Mouse (Mus musculus): ENCODE measurements at regions not wholly inside any gene's neighbourhood (a gene's known extent, or its start where the extent isn't known, plus 50 kb on each side); places are given as distances from the start of the nearest gene placed in this dataset.

DNA sequence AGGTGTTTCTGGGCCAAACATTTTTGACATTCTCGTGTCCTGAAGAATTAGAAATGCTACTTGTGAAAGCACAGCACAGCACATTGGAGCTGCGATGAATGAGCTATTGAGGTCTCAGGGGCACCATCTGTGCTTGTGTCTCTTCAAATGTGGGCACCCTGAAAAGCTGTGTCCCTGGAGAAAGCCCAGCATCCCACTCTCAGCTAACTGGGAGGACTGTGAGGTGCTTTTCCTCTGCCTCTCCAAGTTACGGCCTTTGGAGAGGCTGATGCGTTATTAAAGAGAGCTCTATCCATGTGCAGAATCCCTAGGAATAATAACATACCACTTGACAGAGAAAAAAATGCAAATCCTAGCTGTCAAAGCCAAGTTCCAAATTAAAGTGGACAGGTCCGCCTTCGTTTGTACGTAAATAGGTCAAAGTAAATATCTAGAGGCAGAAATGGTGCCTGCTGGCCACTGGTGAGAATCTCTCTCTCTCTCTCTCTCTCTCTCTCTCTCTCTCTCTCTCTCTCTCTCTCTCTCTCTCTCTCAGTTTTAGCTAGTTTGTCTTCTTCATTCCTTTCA is 397.3 kb upstream of the Mmadhc start:
- CTCF ChIA-PET: no interaction called here

DNA sequence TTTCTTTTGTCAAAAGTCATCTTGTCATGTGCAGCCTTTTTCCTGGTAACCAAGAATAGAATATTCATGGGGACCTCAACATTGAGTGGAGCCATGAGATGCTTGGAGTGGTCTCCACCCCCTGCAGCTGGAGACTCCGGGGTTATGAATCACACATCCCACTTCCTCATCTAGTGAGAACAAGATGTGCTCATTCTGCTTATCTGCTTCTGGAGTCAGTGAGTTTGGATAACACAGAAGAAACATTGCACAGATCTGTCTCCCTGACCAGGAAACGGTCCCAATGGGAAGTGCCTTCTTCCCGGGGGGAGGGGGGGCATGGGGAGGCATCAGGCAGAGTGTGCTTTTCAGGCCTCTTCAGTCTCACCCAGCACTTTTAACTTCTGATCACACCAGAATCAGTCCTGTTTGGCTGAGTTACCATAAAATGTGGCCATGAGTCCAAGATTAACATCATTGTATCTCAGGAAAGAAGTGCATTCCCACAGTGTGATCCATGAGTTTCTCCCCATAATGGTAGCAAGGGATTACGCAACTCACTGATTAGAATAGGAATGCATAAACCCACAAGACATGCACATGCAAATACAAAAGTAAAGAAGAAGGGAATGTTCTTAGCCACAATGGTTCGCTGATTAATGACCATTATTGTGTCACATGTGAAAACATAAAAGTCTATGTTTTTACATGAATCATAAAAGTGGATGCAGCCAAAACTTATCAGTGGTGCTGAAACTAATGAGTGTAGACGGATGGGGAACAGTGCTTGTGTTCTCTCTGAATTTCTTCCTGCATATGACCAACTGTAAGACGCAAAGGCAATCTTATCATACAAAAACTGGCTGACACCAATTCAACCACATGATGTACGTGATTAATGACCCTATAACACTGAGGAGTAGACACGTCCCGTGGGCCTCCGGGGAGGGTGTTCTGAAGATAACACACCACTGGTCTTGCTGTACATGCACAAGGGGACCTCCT is 393.8 kb upstream of the Mmadhc start:
- CTCF ChIA-PET: interaction anchor here (0.7 kb wide), 1 partner anchor 255 kb away, joined by 5 read pairs; no protein-coding TSS in a partner anchor

DNA sequence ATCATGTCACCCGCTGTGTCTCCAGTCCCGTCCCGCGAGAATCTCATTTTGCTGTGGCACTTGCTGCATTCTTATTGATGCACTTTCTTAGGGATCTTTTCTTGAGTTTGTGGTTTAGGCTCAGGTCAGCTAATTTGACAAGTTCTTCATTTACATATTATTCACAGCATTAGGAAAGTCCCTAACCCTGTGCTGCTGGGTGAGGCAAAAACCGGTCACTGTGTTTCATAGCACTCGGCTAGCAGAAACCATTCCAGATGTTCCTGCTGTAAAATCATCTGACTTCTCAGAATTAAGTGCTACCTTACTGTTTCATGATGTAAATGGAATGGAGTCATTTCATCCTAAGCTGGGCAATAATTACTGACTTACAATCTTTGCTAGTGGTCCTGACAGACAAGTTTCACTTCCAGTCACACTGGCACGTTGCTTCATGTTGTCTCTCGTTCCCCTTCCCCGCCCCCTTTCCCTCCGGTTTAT is 391.1 kb upstream of the Mmadhc start:
- CTCF ChIA-PET: no interaction called here

DNA sequence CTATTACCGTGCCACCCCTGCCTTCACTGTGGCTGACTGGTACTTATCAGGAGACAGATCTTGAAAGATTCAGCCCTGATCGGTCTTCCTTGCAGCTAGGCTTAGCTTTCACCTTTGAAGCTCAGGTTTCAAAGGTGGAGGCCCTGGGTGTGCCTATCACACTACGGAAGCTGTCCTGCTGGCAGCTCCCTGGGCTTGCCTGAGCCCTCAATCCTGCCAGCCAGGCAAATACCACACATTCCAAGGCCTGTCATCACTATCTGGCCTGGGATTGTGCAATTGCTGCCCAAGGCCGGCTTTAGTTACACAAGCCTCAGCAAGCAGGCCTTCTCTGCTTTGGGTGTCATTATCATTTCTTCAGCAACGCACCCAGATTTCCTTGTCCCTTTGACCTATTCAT is 390.6 kb upstream of the Mmadhc start:
- CTCF ChIA-PET: no interaction called here

DNA sequence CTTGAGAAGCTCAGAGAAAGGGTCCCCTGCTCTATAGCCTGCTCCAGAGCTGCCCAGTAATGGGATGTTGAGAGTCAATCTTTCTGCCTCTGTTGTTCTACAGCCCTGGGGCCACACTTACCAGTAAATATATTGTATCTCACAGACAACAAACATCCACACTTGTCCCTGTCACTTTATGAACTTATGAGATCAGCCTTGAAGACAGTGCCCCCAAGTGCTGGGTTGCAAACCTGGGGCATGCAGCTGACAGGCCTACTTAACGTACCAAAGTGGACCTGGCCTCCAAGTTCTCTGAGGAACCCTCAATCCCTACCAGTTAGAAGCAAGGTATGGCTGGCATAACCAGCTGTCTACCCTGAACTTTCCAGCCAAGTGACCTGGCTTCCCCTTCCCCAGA is 380.9 kb upstream of the Mmadhc start:
- CTCF ChIA-PET: interaction anchor here (0.7 kb wide), 1 partner anchor 15 kb away, joined by 3 read pairs; no protein-coding TSS in a partner anchor

DNA sequence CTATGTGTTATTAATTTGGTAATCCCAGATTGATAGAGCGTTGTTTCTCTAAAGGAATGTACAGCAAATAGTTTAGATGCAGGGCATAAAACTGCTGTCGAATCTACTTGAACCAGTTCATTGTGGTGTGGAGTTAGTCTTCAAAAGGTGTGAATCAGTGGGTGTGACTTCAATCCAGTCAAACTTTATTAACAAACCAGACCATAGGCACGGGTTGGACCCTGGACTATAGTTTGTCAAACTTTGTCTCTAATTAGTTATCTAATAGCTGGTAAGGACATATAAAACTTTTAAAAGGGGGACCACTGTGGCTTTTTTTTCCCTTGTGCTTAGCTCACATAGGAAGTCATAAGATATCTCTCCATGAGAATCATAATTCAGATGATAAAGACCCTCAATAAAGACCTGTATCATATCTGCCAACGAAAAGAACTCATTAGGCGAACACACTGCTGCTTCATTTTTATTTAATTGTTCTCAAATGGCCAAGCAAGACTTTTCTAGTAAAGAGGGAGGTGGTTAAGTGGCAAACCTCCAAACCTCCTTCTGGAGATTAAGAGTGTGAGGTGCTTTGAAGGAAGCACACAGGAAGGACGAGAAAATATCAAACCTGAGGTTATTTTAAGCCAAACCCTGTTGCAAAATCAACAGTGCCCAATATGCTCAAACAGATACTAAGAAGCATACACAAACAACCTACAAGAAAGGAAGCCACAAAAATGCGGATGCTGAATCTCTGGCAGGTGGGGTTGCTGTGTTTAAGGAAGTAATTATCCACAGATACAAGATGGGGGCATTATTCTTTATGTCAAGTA is 379.3 kb upstream of the Mmadhc start:
- CTCF ChIA-PET: no interaction called here

DNA sequence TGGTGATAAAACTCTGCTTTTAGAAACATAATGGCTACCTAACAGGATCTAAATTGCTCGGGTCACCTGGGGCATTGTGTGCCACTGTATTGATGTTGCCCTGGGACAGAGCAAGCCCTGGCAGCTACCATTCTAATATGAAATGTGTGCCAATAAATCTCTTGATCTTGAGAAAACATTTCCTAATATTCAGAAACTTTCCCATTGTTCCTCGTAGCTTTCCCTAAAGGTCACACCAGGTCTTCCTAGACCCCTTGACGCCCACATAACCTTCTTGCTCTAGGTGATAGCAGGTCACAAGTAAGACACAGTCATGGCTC is 378.2 kb upstream of the Mmadhc start:
- CTCF ChIA-PET: no interaction called here

DNA sequence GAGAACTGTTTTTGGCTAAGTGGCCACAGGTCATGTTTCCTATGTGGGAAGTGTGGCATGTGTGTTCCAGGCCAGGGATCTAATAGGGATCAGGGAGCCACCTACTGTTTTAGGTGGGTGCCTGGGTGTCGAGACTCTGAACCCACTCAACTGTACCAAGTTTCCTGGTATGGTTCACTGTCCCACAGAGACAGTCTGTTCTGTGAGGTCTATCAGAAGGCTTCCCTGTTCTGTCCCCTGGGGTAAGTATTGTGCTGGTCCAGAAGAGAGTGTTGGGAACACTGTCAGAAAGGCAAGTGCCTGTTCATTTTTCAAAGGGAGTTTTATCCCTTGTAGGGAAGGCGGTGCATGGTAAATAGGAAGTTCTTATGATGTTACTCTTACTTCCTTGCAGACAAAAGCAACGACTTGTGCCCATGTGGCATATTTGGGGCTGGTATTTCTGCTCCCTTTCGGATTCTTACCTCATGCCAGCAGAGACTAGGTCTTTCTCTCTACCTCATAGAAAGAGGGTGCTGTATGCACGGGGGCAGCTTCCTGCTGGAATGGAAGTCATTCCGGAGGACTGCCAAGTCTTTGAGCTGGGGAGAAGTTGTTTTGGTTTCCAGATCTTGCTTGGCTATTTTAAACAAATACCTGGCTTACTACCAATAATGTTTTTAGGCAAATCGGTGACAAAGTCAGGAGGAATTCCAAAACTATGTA is 377.7 kb upstream of the Mmadhc start:
- CTCF ChIA-PET: no interaction called here

DNA sequence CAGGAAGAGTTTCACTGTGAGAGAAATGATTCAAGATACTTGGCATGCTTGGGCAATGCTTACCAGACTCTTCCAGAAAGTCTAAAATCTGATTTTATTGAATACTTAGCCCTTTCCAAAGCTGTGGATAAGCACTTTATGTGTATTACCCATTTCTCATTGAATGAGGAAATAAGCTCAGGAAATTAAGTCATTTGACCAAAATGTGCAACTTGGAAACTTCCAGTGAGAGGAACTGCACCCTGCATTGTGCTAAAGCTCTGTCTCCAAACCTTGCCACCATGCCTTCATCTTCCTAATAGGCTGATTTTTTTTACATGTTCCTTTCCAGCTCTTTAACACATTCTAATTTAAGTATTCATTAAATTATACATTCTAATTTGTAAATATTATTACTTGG is 372.7 kb upstream of the Mmadhc start:
- CTCF ChIA-PET: no interaction called here

DNA sequence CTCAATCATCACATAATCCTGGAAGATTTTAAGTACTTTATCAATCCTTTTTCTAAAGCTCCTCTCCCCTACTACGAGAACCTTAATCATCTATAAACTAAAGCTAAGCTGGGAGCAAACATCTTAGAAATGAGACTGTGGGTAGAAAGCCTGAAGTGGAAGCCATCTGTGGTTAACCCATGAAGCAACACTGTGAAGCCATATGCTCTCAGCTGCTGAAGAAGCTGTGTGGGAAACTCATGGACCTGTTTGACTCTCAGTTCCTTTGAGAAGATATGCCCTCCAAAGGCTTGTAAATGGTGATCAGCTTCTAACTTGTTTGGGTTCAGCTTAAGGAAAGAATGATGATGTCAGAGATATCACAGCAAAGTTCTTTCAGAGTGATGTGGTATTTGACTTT is 372.2 kb upstream of the Mmadhc start:
- CTCF ChIA-PET: no interaction called here

DNA sequence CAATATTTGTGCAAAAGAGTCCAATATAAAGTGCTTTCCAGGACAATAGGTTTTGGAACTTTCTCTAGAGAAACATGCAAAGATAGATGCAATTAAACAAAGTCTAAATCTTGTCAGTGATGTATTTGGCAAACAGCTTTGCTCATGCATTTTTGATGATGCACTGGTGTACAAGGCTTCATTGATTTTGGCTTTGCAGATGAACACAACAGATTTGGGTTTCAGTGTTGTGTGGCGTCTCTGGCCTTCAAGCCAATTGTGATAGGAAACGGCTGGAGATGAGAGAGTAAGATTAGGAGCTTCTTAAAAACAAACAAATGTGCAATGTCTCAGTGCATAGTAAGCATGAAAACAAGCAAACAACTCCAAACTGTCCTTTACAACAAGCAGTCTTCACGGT is 370.6 kb upstream of the Mmadhc start:
- CTCF ChIA-PET: no interaction called here

DNA sequence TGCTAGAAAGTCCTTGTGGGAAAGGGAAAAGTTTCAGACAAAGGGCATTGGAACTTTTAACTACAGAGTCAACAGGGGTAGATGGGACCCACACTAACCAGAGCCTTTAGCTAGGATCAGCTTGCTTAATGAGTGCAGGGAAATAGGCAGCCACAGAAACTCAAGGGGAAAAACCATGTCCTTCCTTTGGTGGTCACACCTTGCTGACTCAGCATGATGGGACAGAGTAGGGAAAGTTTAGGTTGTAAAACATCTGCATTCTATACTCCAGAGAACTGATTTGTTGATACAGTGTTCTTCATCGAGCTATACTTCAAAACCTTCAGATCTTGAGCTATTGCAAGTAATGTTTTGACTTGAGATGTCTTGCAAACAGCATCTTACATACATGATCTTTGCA is 365.9 kb upstream of the Mmadhc start:
- CTCF ChIA-PET: no interaction called here

DNA sequence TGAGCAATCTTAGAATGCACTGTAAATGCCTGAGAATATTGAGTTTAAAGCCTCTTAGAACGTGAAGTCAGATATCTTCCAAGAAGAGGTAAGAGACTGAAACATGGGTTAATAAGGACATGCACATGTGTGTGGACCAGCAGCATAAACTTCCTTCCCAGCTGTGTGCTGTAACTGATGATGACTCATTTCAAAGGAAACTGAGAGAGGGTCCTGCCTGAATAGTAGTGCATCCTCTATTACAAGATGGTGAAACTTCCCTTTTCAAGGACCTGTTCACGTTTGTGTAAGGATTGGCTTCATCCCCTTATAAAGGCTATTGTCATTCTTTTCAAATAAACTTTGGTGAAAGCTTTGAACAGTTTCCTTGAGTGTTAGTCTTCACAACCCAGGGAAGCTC is 363.4 kb upstream of the Mmadhc start:
- CTCF ChIA-PET: no interaction called here

DNA sequence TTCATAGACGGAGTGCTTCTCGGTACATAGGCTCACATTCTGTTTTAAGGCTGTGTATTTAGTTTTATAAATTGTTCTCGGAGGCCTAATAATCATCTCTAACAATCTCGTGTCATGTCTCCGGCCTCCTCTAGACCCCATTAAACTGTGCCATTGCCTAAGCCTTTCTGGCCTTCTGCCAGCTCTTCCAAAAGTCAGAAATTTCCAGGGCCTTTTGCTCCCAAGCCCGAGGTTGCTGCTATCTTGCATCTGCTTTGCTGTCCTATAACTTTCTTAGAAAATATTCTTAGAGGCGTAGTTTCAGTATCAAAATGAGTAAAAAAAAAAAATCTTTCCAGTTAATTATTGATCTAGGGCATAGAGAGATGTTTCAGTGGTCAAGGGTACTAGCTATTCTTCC is 361.2 kb upstream of the Mmadhc start:
- CTCF ChIA-PET: no interaction called here

DNA sequence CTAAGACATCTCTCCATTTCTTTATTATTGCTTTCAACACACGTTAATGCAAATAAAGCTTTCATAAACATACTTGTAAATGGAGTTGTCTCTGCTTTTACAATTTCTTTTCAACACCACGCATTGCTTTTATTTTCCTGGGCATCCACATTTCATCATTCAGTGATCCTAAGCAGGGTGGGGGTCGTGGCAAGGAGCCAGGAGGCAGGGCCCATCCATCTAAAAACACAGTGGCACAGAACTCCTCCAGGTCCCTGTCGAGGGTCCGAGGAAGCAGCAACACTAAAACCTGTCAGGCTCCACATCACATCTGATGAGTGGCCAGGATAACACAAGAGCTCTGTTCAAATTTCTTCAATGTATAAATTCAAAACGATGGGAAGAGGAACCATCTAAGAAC is 359.8 kb upstream of the Mmadhc start:
- CTCF ChIA-PET: interaction anchor here (0.6 kb wide), 1 partner anchor 77 kb away, joined by 7 read pairs; no protein-coding TSS in a partner anchor

DNA sequence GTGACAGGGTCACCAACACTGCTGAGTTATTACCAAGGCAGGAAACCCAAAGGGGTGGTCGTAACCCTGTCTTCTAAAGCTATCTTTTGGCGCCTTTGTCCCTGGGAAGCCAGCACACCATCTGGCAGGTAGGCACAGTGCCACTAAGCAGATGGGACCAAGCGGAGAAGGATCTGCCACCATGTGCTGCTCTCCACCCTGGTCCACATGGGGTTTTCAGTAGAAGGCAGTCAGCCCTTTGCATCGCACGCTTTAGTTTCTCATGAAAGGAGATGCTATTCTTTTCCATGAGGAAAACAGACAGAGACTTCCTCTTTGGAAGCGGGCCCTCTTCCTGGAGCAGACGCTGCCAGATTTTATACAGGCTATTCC is 358.3 kb upstream of the Mmadhc start:
- CTCF ChIA-PET: no interaction called here

DNA sequence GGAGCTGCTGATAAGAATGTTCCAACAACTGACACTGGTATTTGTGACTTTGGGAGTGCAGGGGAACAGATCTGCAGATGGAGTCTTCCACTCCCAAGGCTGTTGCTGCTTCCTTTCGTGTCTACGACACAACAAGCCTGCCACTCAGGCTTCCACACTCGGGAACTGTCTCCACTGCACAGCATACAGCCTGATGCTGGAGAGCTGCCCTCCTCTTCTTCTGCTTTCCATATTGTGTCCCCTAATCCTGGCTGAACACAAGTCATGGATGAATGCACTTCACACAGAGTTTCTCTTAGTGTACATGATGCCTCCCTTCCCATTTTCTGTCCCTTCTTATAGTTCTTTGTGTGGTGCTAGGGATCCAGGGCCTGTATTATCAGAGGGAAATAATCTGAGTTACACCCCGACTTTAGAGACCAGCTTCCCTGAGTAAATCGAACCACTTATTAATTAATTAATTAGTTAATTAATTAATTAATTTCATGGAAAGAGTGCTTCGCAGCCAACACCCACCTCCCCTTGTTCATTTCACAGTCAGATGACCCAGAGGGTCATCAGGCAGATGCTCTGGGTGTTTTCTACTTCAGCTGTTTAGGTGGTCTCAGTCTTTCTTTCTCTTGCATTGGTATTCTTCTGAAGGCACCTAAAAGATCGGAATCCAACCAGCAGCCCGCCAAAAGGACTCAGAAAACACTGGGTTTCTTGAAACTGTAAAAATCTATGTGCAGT is 357.8 kb upstream of the Mmadhc start:
- CTCF ChIA-PET: no interaction called here

DNA sequence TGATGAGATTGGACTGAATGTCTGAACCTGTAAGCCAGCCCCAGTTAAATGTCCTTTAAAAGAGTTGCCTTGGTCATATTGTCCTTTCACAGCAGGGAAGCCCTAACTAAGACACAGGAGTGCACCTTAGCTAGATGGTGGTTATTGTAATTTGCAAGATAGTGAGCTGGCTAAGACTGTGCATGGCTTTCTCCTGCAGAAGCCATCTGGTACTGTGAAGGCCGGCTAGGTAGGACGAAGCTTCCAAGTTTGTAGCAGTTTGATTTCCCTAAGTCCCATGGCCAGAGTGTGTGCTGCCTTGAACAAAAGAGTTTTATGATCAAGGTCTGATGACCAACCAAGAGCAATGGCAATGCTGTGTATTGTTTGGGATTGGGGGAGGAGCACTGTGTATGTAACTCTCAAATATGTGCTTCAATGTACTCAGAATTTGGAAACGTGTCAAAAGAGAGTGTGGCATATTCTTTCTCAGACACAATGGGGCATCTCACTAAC is 356.6 kb upstream of the Mmadhc start:
- CTCF ChIA-PET: no interaction called here

DNA sequence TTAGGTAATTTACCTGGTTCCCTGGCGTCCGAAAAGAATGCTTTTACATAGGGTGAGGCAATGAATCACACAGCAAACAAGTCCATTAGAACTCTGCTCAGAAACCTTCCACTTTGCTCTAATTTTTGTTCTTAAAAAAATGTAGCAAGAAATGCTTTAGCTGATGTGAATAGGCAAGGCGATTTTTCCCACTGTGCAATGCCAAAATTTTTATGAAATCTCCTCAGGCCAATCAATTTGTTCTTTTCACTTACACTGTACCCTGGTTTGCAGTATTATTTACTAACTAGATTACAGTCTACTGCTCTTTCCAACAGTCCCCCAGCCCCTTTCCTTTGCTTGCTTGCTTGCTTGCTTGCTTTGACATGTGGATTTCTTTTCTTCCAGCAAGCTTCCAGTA is 353.1 kb upstream of the Mmadhc start:
- CTCF ChIA-PET: no interaction called here

DNA sequence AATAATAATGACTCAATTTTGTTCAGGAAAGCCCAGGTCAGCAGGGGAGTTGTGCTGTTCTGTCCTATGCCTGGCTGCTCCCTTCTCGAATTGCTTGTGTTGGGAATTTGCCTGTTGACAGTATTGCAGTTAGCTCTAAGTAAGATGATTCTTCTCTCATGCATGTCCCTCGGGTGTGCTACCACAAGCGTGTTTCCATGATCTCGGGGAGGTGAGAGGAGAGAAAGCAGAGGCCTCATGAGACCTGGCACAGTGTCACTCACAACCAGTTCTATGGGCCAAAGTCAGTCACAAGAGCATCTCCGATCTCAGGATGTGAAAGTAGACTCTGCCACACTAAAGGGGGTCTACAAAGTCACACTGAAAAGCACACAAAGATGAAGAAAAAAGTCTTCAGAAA is 346.6 kb upstream of the Mmadhc start:
- CTCF ChIA-PET: no interaction called here

DNA sequence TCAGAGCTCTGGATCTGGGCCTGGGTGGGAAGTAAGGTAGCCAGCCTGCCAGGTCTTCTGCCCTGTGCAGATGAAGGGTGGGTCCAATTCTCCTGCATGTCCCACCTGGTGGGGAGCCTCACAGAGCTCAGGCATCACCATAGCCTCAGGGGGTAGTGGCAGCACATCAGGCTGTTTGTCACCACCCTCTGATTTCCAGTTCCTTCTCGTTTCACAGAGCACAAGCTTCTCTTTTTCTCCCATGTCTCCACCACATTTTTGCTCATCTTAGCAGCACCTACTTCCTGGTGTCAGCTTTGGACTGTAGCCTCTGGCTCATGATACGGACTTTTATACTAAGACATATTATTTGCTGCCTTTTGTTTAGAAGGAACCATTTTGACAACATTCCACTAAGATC is 345.6 kb upstream of the Mmadhc start:
- CTCF ChIA-PET: no interaction called here
